Mouse (Mus musculus): ENCODE measurements around the gene Gm45711. TPM values are rescaled to one million over a fixed set of nuclear protein-coding genes. Genes with fewer than 3 reads are reported as not detected.
"Not testable (repeated sequence)": the region's sequence is repeated elsewhere in the genome, so short reads cannot be mapped to it uniquely, and the experiment has no call there.

Gene Gm45711
- total and polyA plus RNA-seq, 3 experiments = not detected

GRCm38 (mm10) chr8:104304962-104305361 is 4.9 kb downstream of the Gm45711 start (continued):
- TF ChIP-seq USF2 (IDR thresholded peaks at IDR 0.05; ENCODE audit: borderline replicate concordance in 1 of 2, insufficient read depth in 1 of 2, low read depth in 1 of 2, low read length in 2 of 2) (no peak), KAT2A (conservative IDR thresholded peaks at IDR 0.05; ENCODE audit: low read depth, low read length) (no peak), TCF12 (IDR thresholded peaks at IDR 0.05; ENCODE audit: low read depth, low read length) (no peak), CHD2 (IDR thresholded peaks at IDR 0.05; ENCODE audit: low read length) (no peak), POLR2A (IDR thresholded peaks at IDR 0.05; ENCODE audit: control insufficient read depth in 1 of 2, insufficient read depth in 1 of 2, low read depth in 1 of 2, low read length in 2 of 2, poor library complexity in 1 of 2) (no peak)

DNA sequence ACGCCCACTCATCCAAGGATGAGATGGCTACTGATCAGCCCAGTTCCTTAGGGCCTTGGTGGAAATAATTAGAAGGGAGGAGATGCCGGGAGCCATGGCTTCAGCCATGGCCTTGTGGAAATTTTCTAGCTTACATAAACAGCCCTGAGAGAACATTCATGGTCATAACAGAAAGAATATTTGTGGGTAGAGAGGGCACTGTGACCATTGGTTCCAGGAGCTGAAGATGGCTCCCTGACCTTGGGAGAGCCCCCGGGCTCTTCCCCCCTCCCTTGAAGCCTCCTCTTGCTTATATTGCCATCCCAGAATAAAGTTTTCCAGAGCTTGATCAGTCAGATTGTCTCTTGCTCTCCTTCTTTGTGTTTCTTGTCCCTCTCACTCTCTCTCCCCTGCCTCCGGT is 7.3 kb downstream of the Gm45711 start:
- not testable (repeated sequence) for H3K27ac ChIP-seq (ENCODE audit: control insufficient read depth, low read depth, low read length); DNase-seq (ENCODE audit: low read depth, low spot score)

GRCm38 (mm10) chr8:104301577-104301976 is 8.3 kb downstream of the Gm45711 start:
- not testable (repeated sequence) for H3K27me3 ChIP-seq (ENCODE audit: control insufficient read depth in 1 of 2, insufficient read depth in 2 of 2, low read length in 2 of 2); H3K27ac ChIP-seq (ENCODE audit: control insufficient read depth, low read depth, low read length); H3K4me3 ChIP-seq (ENCODE audit: control insufficient read depth in 1 of 2, insufficient read depth in 1 of 2, low read depth in 2 of 2, low read length in 2 of 2); H3K36me3 ChIP-seq (ENCODE audit: control insufficient read depth in 1 of 2, insufficient read depth in 2 of 2, low read length in 2 of 2); H3K79me2 ChIP-seq (ENCODE audit: control insufficient read depth, insufficient read depth, low read length, poor library complexity); DNase-seq (ENCODE audit: low read depth, low spot score); H3K4me1 ChIP-seq (ENCODE audit: control insufficient read depth in 1 of 2, insufficient read depth in 2 of 2, low read length in 2 of 2); H3K9me3 ChIP-seq (replicated peaks; ENCODE audit: insufficient read depth, low read length); H3K9ac ChIP-seq (ENCODE audit: control insufficient read depth, low read depth, low read length, poor library complexity, severe bottlenecking)

More for the DNA sequence above, 7.3 kb downstream of the Gm45711 start:
- H3K9me3 ChIP-seq (replicated peaks; ENCODE audit: insufficient read depth, low read length); H3K4me3 ChIP-seq (ENCODE audit: control insufficient read depth in 1 of 2, insufficient read depth in 1 of 2, low read depth in 2 of 2, low read length in 2 of 2); H3K4me1 ChIP-seq (ENCODE audit: control insufficient read depth in 1 of 2, insufficient read depth in 2 of 2, low read length in 2 of 2); H3K36me3 ChIP-seq (ENCODE audit: control insufficient read depth in 1 of 2, insufficient read depth in 2 of 2, low read length in 2 of 2); H3K79me2 ChIP-seq (ENCODE audit: control insufficient read depth, insufficient read depth, low read length, poor library complexity); H3K27me3 ChIP-seq (ENCODE audit: control insufficient read depth in 1 of 2, insufficient read depth in 2 of 2, low read length in 2 of 2); H3K9ac ChIP-seq (ENCODE audit: control insufficient read depth, low read depth, low read length, poor library complexity, severe bottlenecking): not testable (repeated sequence)

GRCm38 (mm10) chr8:104294396-104294795 is 15.5 kb downstream of the Gm45711 start:
- Histone ChIP-seq H3K27me3 (ENCODE audit: control insufficient read depth in 1 of 2, insufficient read depth in 2 of 2, low read length in 2 of 2) (no peaks in the 10 kb centered on the region), H3K4me1 (ENCODE audit: control insufficient read depth in 1 of 2, insufficient read depth in 2 of 2, low read length in 2 of 2) (no peaks in the 10 kb centered on the region), H3K27ac (ENCODE audit: control insufficient read depth, low read depth, low read length) (no peak overlapping the region), H3K4me3 (ENCODE audit: control insufficient read depth in 1 of 2, insufficient read depth in 1 of 2, low read depth in 2 of 2, low read length in 2 of 2) (no peak overlapping the region), H3K79me2 (ENCODE audit: control insufficient read depth, insufficient read depth, low read length, poor library complexity) (no peaks in the 10 kb centered on the region), H3K9me3 (replicated peaks; ENCODE audit: insufficient read depth, low read length) (no peaks in the 10 kb centered on the region), H3K9ac (ENCODE audit: control insufficient read depth, low read depth, low read length, poor library complexity, severe bottlenecking) (no peak overlapping the region), H3K36me3 (ENCODE audit: control insufficient read depth in 1 of 2, insufficient read depth in 2 of 2, low read length in 2 of 2) (no peaks in the 10 kb centered on the region)
- no peak for DNase-seq (ENCODE audit: low read depth, low spot score)
- TF ChIP-seq SIN3A (IDR thresholded peaks at IDR 0.05; ENCODE audit: low read length) (no peak), MXI1 (IDR thresholded peaks at IDR 0.05; ENCODE audit: low read depth, low read length) (no peak), MYC (IDR thresholded peaks at IDR 0.05; ENCODE audit: low read depth, low read length) (no peak)

- not testable (repeated sequence) for H3K9ac ChIP-seq (ENCODE audit: control insufficient read depth, low read depth, low read length, poor library complexity, severe bottlenecking); H3K4me3 ChIP-seq (ENCODE audit: control insufficient read depth in 1 of 2, insufficient read depth in 1 of 2, low read depth in 2 of 2, low read length in 2 of 2); H3K36me3 ChIP-seq (ENCODE audit: control insufficient read depth in 1 of 2, insufficient read depth in 2 of 2, low read length in 2 of 2); H3K9me3 ChIP-seq (replicated peaks; ENCODE audit: insufficient read depth, low read length); H3K27ac ChIP-seq (ENCODE audit: control insufficient read depth, low read depth, low read length); H3K27me3 ChIP-seq (ENCODE audit: control insufficient read depth in 1 of 2, insufficient read depth in 2 of 2, low read length in 2 of 2); H3K4me1 ChIP-seq (ENCODE audit: control insufficient read depth in 1 of 2, insufficient read depth in 2 of 2, low read length in 2 of 2); DNase-seq (ENCODE audit: low read depth, low spot score); H3K79me2 ChIP-seq (ENCODE audit: control insufficient read depth, insufficient read depth, low read length, poor library complexity)
Observed at GRCm38 (mm10) chr8:104293081-104293480, 16.8 kb downstream of the Gm45711 start, which contains the start of gene Cmtm2a. Gene Cmtm2a, minus strand, starts transcription at chr8:104293181.

Measured in MEL (cell line).